Mouse (Mus musculus) cerebellum, adult 2 months (tissue): ENCODE measurements around the gene Dirc2.

Experiments used
- CTCF ChIP-seq: fragments of 200-500 bp; IDR thresholded peaks from 2 replicates; pipeline ENCODE4 v1.5.1; 2011; ENCODE audit warnings: low read depth, mild to moderate bottlenecking, control low read depth, low read length, moderate library complexity, borderline replicate concordance; ENCODE audit not compliant: insufficient read depth
- POLR2A ChIP-seq: fragments of 200-500 bp; IDR thresholded peaks from 2 replicates; pipeline ENCODE4 v1.6.1; 2011; ENCODE audit warnings: low read length, control low read depth, borderline replicate concordance; ENCODE audit not compliant: insufficient read depth

DNA sequence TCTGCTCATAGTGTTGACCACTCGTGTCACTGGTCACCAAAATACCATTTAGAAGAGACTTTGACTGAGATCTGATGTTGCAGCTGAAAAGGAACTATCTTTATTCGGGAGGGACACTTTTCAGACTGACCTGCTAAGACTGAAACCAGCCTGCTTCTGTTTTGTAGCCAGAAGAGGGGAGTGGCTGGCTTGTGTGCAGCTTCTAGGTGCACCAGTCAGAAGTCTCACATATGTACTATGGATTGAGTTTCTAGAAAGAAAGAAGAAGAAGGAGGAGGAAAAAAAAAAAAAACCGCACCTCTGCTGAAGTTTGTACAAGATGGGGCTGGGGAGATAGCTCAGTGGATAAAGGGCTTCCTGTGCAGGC is 14.0 kb upstream of the Dirc2 start:
- TF ChIP-seq POLR2A (no peak), CTCF (no peak)
